Mouse (Mus musculus): ENCODE data around the gene Wdfy4. TPM values are rescaled to one million over a fixed set of nuclear protein-coding genes. Genes with fewer than 3 reads are reported as not detected.

Wdfy4 gene
- total RNA-seq, 2 experiments from 2014 or later: 52.9 to 84.9 TPM

Other genes starting within 250 kb of the Wdfy4 start
- not detected in 2 replicates for gene Lrrc18, start 194.1 kb downstream of the Wdfy4 start, total RNA-seq (2014; fragmentation: Nextera tagmentation)
- gene Lrrc18, start 194.1 kb downstream of the Wdfy4 start, total RNA-seq (2017): 0.05 and 0.13 TPM in 2 replicates
- 0.47 TPM in 1 of 2 replicates, not detected in the other for gene Arhgap22, start 28.5 kb upstream of the Wdfy4 start, total RNA-seq (2014; fragmentation: Nextera tagmentation)
- gene Arhgap22, start 28.5 kb upstream of the Wdfy4 start, total RNA-seq (2017): 1.3 TPM in 1 of 2 replicates, not detected in the other

All from granulocyte monocyte progenitor cell, adult 5-6 weeks (primary cell).